Mouse (Mus musculus): Measurements from ENCODE around the gene Ano6. TPM values are rescaled to one million over a fixed set of nuclear protein-coding genes. Genes with fewer than 3 reads are reported as not detected.

The Ano6 gene
- polyA plus RNA-seq, 1 experiment from 2014 or later, result 23.9 TPM

DNA sequence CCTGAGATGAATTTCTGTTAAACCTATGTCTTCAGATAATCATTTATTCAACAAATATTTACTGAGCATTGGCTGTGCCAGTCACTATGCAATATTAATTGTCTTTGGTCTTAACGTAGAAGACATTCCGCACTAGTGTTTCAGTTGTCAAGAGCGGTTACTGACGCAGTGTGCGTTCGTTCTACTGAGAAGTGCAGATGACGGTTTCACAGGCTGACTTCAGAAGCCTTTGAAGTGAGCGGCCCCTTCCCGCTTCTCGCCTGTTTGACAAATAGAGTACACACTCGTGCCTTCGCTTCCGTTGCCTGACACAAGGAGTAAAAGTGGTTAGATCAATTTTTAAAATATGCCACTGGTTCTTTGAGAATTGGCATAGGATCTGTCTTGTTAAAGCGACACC lies 113.6 kb downstream of the Ano6 start:
- no peak for TF ChIP-seq CTCF (IDR thresholded peaks at IDR 0.05; ENCODE audit: low read depth)
- H3K27ac ChIP-seq (ENCODE audit: low read depth, low read length), result no peak overlapping the region
- no peaks in the 10 kb centered on the region for H3K27me3 ChIP-seq (replicated peaks; ENCODE audit: control insufficient read depth, insufficient read depth, low read length)
- peak overlapping the region; percentile 30; the same call in 1 of the 2 replicates for H3K4me2 ChIP-seq (replicated peaks; ENCODE audit: low read depth)
- H3K9ac ChIP-seq (ENCODE audit: low read depth, low read length), result no peak overlapping the region
- 43% methylated on average over 14 of the region's 14 CpGs for WGBS
- no peak for ATAC-seq
- no peak overlapping the region for H3K4me3 ChIP-seq (ENCODE audit: low read depth, low read length)
- H3K36me3 ChIP-seq (ENCODE audit: control insufficient read depth, insufficient read depth), result peaks cover 6% of the 10 kb centered on the region; the same call in 1 of the 2 replicates
- 0 out of 2 replicates have a peak, but pooled peaks cover 5% of the 10 kb centered on the region for H3K4me1 ChIP-seq (replicated peaks; ENCODE audit: control insufficient read depth, insufficient read depth, low read length)
- no peaks in the 10 kb centered on the region for H3K9me3 ChIP-seq (ENCODE audit: control insufficient read depth)

DNA sequence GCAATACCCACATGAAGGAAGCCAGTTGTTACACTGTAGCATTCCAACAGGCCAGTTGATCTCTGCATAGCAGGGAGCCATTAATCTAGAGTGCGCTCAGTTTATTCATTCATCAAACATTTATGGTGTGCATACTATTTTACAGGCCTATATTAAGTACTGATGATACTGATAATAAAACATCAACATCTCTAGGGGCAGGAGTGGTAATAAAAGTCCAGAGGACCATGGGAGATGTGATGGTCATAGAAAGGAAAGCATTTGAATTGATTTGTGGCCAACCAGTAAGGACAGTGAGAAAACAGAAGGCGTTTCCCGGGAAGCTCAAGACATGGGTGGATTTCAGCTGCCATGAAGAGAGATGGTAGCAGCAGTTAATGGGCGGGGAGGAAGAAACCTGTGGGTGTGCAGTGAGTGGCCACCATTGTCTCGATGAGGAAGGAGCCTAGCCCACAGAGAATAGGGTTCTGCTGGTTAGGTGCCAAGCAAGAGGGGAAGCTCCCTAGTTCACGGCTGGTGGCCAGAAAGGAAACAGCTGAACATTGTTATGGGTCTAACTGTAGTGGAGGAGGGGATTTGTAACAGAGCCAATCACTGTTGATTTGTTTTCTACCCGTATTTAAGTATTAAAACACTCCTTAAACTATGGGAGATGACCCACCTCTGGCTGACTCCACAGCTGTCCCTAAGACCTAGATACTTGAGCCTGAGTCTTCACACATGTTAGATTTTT lies 115.5 kb downstream of the Ano6 start:
- WGBS, result 52% methylated on average over 7 of the region's 7 CpGs
- Histone ChIP-seq H3K36me3 (ENCODE audit: control insufficient read depth, insufficient read depth) (peaks cover 6% of the 10 kb centered on the region; the same call in 1 of the 2 replicates), H3K9ac (ENCODE audit: low read depth, low read length) (no peak overlapping the region), H3K4me1 (replicated peaks; ENCODE audit: control insufficient read depth, insufficient read depth, low read length) (peaks cover 10% of the 10 kb centered on the region; the same call in 1 of the 2 replicates), H3K27ac (ENCODE audit: low read depth, low read length) (no peak overlapping the region), H3K27me3 (replicated peaks; ENCODE audit: control insufficient read depth, insufficient read depth, low read length) (no peaks in the 10 kb centered on the region), H3K9me3 (ENCODE audit: control insufficient read depth) (no peaks in the 10 kb centered on the region), H3K4me2 (replicated peaks; ENCODE audit: low read depth) (no peak overlapping the region), H3K4me3 (ENCODE audit: low read depth, low read length) (no peak overlapping the region)
- no peak for ATAC-seq
- no peak for TF ChIP-seq CTCF (IDR thresholded peaks at IDR 0.05; ENCODE audit: low read depth)

DNA sequence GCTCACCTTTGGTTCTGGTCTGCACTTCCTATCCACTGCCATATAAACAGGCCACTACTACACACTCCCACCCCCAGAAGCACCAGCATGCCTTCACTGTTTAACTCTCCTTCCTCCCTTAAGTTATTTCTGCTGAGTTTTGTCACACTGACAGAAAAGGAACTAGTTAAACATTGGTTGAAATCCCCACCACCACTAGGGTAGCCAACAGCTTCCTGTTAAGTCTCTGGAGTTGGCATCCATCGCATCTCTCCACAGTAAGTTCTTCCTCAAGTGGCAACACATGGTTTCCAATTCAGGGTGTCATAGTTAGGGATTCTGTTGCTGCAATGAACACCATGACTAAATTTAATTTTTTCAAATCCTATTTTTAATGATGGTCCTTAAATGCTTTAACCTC lies 116.2 kb downstream of the Ano6 start:
- Histone ChIP-seq H3K27me3 (replicated peaks; ENCODE audit: control insufficient read depth, insufficient read depth, low read length) (no peaks in the 10 kb centered on the region), H3K4me3 (ENCODE audit: low read depth, low read length) (no peak overlapping the region), H3K4me1 (replicated peaks; ENCODE audit: control insufficient read depth, insufficient read depth, low read length) (peaks cover 12% of the 10 kb centered on the region; the same call in 1 of the 2 replicates), H3K27ac (ENCODE audit: low read depth, low read length) (no peak overlapping the region; the same call in 1 of the 2 replicates), H3K4me2 (replicated peaks; ENCODE audit: low read depth) (no peak overlapping the region), H3K9me3 (ENCODE audit: control insufficient read depth) (no peaks in the 10 kb centered on the region), H3K9ac (ENCODE audit: low read depth, low read length) (no peak overlapping the region), H3K36me3 (ENCODE audit: control insufficient read depth, insufficient read depth) (peaks cover 6% of the 10 kb centered on the region; the same call in 1 of the 2 replicates)
- no peak for TF ChIP-seq CTCF (IDR thresholded peaks at IDR 0.05; ENCODE audit: low read depth)
- 64% methylated on average over 1 of the region's 1 CpGs for WGBS
- ATAC-seq, result no peak

DNA sequence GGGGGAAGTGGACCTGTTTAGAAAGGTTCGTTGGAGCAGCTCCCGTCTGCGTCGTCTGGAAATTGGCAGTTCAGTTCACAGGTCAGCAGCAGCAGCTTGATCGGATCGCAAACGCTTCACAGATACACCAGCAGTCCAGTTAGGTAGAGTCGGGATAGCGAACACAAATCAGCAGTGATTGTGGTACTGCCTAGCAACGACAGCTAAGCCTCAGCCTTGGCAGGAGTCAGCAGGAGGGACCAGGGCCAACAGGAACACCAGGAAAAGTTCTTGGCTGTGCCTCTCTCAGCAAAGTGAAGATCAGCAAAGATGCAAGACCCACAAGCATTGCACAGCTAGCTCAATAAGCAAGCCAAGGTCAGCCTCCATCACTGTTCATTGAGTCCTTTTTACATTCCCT lies 116.7 kb downstream of the Ano6 start:
- Histone ChIP-seq H3K36me3 (ENCODE audit: control insufficient read depth, insufficient read depth) (peaks cover 4% of the 10 kb centered on the region; the same call in 1 of the 2 replicates), H3K27me3 (replicated peaks; ENCODE audit: control insufficient read depth, insufficient read depth, low read length) (no peaks in the 10 kb centered on the region), H3K9me3 (ENCODE audit: control insufficient read depth) (no peaks in the 10 kb centered on the region), H3K4me2 (replicated peaks; ENCODE audit: low read depth) (no peak overlapping the region), H3K9ac (ENCODE audit: low read depth, low read length) (no peak overlapping the region), H3K4me1 (replicated peaks; ENCODE audit: control insufficient read depth, insufficient read depth, low read length) (peaks cover 16% of the 10 kb centered on the region), H3K4me3 (ENCODE audit: low read depth, low read length) (no peak overlapping the region), H3K27ac (ENCODE audit: low read depth, low read length) (no peak overlapping the region; the same call in 1 of the 2 replicates)
- ATAC-seq, result no peak
- WGBS, result 66% methylated on average over 10 of the region's 10 CpGs
- no peak for TF ChIP-seq CTCF (IDR thresholded peaks at IDR 0.05; ENCODE audit: low read depth)

DNA sequence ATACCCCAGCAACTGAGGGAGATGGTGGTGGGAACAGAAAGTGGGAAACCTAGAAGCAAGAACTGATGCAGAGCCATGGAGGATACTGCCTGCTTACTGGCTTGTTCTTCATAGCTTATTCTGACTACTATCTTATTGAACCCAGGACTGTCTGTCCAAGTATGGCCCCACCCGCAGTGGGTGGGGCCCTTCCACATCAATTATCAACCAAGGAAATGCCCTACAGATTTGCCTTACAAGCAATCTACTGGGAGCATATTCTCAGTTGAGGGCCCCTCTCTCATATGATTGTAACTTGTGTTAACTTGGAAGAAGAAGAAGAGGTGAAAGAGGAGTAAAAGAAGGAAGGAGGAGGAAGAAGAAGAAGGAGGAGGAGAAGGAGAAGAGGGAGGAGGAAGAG lies 117.3 kb downstream of the Ano6 start:
- WGBS, result 54% methylated on average over 1 of the region's 1 CpGs
- H3K4me2 ChIP-seq (replicated peaks; ENCODE audit: low read depth), result no peak overlapping the region
- no peak overlapping the region for H3K27ac ChIP-seq (ENCODE audit: low read depth, low read length)
- H3K9me3 ChIP-seq (ENCODE audit: control insufficient read depth), result no peaks in the 10 kb centered on the region
- H3K36me3 ChIP-seq (ENCODE audit: control insufficient read depth, insufficient read depth), result no peaks in the 10 kb centered on the region
- H3K4me3 ChIP-seq (ENCODE audit: low read depth, low read length), result no peak overlapping the region
- peaks cover 17% of the 10 kb centered on the region for H3K4me1 ChIP-seq (replicated peaks; ENCODE audit: control insufficient read depth, insufficient read depth, low read length)
- no peak overlapping the region for H3K9ac ChIP-seq (ENCODE audit: low read depth, low read length)
- TF ChIP-seq CTCF (IDR thresholded peaks at IDR 0.05; ENCODE audit: low read depth), result no peak
- no peaks in the 10 kb centered on the region for H3K27me3 ChIP-seq (replicated peaks; ENCODE audit: control insufficient read depth, insufficient read depth, low read length)
- no peak for ATAC-seq

DNA sequence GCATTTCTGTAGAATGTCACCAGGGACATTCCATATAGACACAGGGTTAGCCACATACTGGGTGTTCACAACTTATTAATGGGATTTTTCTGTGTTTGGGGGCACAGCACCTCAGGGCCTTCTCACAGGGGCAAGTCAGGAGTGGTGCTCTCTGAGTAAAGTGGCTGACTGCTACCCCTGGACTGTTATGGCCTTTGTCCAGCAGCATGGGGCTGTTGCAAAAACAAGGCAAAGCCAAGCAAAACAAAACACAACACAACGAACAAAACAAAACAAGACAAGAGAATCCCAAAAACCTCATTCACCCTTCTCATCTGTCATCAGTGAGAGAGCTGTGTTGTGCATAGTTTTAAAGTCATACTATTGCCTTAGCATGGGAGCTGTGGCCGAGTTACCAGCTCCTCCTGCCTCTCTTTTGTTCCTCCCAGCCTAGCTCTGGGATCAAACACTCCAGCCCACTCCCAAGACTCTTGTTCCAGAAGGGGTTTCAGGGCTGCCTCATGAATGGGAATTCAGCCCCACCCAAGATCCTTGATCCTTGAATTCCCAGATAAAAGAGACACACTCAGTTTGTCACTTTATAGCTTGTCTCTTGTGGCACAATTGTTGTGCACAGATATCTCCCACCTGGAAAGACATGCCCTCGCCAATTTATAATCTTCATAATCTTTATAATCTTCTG lies 119.6 kb downstream of the Ano6 start:
- H3K9me3 ChIP-seq (ENCODE audit: control insufficient read depth), result no peaks in the 10 kb centered on the region
- H3K4me3 ChIP-seq (ENCODE audit: low read depth, low read length), result no peak overlapping the region
- no peak for ATAC-seq
- no peaks in the 10 kb centered on the region for H3K27me3 ChIP-seq (replicated peaks; ENCODE audit: control insufficient read depth, insufficient read depth, low read length)
- H3K27ac ChIP-seq (ENCODE audit: low read depth, low read length), result no peak overlapping the region
- H3K9ac ChIP-seq (ENCODE audit: low read depth, low read length), result no peak overlapping the region
- no peak for TF ChIP-seq CTCF (IDR thresholded peaks at IDR 0.05; ENCODE audit: low read depth)
- no peak overlapping the region for H3K4me2 ChIP-seq (replicated peaks; ENCODE audit: low read depth)
- peaks cover 17% of the 10 kb centered on the region for H3K4me1 ChIP-seq (replicated peaks; ENCODE audit: control insufficient read depth, insufficient read depth, low read length)
- H3K36me3 ChIP-seq (ENCODE audit: control insufficient read depth, insufficient read depth), result peaks cover 16% of the 10 kb centered on the region
- WGBS, result 52% methylated on average over 3 of the region's 3 CpGs

Data from intestine, postnatal 0 days (tissue).